Mouse (Mus musculus) embryo, embryonic 11 days (tissue): Measurements from ENCODE around the gene Aim2.
A peak's percentile ranks its signal among the peaks of the same experiment; 100 is the strongest.

ENCODE experiments used
- DNase-seq: peaks from one replicate; pipeline ENCODE4 v3.0.0-alpha.2; 2015

The Aim2 gene

DNA sequence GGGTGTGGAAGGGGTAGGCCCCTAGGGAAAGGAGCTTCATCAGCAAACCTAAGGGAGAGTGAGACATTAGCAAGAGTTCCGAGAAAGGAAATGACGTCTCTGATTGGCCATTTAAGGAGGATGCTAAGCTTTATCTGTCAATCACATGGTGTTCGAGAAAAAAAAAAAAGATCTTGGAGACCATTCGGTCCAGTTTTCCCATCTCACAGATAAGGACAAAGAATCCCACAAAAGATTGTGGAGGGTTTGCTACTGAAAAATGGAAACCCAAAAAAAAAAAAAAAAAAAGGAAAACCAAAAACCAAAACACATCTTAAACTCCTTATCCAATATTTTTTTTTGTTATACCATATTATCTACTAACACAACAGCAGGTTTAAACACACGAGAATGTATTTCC is 1.5 kb upstream of the Aim2 start:
- no peak for DNase-seq

GRCm38 (mm10) chr1:173349946-173350345 is 733 bp upstream of the Aim2 start:
- peak; percentile 83 for DNase-seq

GRCm38 (mm10) chr1:173355107-173355846 is 4.6 kb downstream of the Aim2 start:
- DNase-seq = no peak

- peak; percentile 15 for DNase-seq
Measured at GRCm38 (mm10) chr1:173356699-173357098, 6.0 kb downstream of the Aim2 start.

- DNase-seq = no peak
Measured at GRCm38 (mm10) chr1:173357799-173358198, 7.1 kb downstream of the Aim2 start.

DNA sequence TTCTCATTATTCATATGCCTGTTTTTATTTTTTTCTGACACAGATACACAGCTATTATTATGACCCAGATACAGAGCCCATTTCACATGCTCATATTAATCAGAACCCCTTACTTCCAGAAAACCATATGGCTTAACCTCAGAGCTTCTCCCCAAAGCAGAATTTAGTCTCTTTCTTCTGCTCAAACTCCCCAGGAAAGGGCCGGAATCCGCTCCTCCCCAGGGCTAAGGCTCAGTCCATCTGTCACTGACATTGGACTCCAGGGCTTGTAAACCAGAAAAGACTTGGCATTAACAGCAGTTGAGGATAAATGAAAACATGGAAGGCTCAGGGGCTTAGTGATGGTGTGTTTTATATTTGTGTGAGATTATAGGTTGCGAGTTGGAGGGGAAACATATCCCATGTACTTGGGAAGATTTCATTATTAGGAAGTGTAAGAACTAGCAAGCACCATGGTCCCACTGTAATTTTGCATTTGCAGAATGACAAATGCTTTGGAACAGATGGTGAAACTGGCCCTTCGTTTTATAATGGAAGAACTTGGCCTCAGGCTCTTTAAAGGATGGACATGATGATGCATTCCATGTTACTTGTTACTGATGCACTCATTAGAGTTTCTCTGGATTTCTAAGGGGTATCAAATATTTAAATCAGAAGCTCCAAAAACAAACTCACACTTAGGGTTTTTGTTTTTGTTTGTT is 9.1 kb downstream of the Aim2 start:
- DNase-seq = no peak

- peak; percentile 83 for DNase-seq
Measured at GRCm38 (mm10) chr1:173361651-173362050, 11.0 kb downstream of the Aim2 start.

DNA sequence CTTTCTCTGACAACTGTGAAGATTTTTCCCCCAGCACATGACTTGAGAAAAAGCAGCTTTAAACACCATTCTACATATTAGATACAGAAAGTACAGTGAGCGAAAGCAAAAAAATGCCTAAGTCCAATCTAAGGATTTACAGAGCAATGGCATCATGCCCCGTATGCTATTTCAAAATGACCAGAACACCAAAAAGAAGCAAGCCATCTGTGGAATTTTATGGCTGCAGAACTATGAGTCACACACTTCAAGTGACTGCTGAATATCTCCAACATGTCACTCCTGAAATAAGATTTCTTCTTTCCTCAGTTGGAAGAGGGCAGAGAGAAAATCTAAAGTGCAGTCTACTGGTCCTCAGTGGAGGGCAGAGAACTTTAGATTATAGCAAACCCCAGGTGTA is 12.8 kb downstream of the Aim2 start:
- no peak for DNase-seq

GRCm38 (mm10) chr1:173364125-173364800 is 13.6 kb downstream of the Aim2 start:
- no peak for DNase-seq

DNA sequence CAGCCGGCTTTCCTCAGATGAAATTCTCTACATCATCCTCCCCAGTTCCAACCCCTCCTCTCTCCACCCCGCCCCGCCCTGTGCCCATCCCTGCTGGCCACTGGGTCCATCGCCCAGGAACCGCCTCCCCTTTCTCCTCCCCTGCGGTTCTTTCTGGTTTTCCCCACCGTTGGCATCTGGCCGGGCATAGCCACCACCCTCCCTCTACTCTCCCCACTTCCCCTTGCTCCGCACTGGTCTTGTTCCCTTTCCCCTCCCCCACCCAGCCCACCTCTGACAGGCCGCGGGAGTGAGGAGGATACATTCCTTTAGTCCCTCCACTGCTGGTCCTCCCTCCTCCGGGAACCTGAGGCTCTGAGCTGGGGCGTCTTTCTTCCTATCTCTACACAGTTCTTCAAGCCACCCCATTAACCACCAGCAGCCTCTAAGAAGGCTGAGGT is 15.3 kb downstream of the Aim2 start:
- peak; percentile 36 for DNase-seq

DNA sequence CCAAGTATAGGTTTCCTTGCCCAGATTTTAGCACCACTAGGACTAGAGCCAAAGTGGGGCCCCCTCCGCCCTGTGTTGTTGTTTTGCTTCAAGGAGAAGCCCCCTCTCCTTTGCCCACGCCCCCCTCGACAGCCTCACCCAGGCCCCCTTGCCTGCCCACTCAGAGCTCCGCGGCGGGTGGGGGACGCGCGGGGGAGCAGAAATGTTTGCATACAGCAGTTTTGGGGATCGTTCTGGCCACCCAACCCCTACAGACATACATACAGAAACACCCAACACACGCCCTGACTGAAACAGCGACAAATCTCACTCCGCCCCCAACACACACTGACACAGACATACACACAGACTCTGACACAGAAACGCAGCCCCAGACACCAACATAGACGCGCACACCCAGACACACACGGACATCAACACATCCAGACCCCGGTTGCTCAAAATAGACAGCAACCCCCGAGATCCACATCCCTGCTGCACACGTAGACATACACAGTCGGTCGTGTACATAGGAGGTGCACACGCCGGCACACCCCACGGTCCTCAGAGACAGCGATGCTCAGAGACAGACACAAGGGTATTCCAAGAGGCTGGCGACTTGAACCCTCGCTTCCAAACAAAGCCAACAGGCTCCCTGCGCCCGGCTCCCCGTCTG is 16.1 kb downstream of the Aim2 start:
- no peak for DNase-seq

DNA sequence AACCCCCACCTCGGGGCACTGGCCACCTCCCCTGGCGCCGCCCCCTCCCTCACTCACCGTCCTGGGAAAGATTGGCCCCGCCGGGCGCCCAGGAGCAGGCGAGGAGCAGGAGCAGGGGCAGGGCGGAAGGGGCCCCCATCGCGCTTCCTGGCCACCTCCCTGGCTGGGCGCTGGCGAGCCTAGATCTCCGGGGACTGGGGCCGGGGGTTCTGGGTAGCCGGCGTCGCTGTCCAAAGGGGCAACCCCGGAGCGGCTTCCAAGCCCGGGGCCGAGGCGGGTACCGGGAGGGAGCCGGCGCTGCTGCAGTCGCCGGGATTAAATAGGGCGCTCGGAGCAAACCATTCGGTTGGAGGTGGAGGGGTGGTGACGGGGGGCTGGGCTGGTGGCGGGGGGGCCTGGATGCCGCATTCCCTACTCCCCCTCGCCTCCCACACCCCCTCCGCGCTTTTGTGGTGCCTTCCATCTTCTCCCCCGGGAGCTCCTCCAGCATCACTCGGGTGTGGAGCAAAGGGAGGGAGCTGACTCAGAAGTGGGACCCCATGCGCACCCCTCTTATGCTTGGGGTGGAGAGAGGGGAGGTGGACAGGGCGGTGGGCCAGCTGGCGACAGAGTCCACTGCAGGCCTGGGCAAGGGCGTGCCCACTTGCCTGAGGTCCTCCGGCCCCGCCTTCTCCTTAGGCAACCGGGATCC is 16.8 kb downstream of the Aim2 start, which contains the start of gene Cadm3:
Cadm3 (minus strand) TSS at position 340 of the 691 bp plus-strand sequence.
- peak; percentile 76 for DNase-seq

DNA sequence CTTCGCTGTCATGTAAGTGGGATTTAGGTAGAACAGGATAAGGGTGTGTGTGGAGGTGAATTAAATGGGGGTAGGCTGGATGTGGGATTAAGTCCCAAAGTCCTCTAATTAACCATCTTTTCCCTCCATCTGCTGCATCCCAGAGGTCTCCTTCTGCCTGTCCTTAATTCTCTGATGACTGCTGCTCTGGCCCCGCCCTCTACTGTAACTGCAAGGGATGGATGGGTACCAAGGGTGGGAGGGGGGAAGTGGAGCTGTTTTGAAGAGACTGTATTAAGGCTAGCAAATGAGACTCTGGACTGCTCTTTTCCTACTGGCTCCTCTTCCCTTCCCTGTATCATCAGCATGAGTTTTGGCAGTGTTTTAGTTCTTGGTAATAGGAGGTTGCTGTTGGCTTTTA is 18.9 kb downstream of the Aim2 start:
- no peak for DNase-seq

DNA sequence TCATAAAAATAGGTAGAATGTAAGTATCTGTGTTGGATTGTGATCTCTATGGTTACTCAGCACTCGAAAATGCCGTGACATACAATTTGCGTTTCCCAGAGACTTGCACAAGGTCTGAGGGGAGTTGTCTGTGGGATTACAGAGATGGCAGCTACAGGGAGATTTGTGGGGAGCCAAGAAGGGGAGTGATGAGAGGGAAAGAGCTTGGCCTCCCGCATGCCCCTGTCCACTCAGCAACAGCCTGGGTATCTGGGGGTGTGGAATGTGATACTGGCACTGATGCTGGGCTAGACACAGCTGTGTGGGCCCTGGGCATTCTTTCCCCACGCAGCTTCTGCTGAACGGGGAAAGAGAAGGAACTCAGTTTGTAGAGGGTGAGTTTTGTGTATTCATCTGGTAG is 19.8 kb downstream of the Aim2 start:
- DNase-seq = no peak

DNA sequence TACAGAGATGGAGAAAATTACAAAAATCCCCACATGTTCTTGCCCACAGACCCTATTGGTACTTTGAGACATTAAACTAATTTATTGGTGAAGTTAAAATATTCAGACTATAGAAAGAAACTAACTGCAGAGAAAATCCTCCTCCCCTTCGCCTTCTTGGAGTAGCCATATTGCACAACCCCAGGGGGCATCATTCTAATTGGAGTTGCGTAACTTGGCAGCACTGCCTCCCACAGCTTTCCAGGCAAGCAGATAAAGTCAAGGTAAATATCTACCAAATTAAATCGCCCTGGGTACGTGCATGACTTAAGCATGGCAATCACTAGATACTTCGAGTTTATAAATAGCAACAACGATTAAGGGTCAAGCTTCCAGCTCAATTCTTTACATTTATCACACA is 20.9 kb downstream of the Aim2 start:
- DNase-seq = no peak

DNA sequence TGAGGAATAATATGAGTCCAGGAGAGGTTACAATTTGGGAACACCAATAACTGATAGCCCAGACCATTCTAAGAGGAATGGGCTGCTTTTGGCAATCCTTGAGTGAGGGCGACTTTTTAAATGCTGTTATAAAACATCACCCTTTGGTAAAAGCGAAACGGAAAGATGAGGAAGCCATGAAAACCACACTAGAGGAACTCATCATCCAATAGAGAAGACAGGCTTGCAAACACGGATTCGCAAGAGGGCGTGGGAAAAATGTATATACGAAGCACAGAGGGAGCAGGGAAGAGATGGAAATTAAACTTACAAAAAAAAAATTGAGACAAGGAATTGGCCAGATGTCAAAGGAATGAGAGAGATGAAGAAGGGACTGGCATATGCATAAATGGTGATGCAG is 23.3 kb downstream of the Aim2 start:
- DNase-seq = no peak

- DNase-seq = peak; percentile 69
Measured at GRCm38 (mm10) chr1:173377380-173378112, 26.9 kb downstream of the Aim2 start.

- DNase-seq = no peak
Measured at GRCm38 (mm10) chr1:173381436-173381835, 30.8 kb downstream of the Aim2 start.

DNA sequence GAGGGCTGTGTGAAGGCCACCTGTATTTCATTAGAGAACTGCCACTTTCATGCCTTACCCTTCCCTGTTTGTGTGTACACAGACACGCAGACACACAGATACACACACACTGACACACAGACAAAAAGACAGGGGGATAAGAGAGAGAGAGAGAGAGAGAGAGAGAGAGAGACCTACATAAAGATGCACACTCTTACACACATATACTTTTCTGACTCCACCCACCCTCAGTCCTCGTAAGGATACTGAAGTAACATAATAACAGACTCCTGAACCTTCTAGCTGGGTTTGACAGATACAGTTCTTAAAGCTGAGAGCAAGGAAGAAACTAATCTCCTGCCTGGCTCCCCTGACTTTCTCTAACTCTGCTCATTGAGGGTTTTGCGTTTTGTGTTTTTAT is 38.8 kb downstream of the Aim2 start:
- DNase-seq = no peak

DNA sequence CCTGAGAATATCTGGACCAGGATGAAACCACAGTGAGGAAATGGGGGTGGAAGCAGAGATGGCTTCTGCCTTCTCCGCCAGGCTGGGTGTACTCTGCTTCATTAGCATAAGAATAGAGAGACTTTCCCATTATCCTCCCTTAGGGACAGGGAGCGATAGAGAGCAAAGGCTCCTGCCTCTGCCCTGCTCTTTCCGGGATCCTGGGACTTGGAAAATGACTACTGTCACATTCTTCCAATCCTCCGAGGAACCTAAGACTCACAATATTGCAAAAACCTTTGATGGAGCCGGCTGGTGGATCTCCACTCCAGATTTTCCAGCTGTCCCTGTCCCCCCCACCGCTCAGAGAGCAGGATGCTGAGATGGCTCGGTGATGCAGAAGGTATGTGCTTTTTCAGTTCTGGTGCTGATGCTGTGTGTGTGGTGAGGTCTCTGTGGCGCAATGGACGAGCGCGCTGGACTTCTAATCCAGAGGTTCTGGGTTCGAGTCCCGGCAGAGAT is 39.3 kb downstream of the Aim2 start:
- DNase-seq = peak; percentile 71

DNA sequence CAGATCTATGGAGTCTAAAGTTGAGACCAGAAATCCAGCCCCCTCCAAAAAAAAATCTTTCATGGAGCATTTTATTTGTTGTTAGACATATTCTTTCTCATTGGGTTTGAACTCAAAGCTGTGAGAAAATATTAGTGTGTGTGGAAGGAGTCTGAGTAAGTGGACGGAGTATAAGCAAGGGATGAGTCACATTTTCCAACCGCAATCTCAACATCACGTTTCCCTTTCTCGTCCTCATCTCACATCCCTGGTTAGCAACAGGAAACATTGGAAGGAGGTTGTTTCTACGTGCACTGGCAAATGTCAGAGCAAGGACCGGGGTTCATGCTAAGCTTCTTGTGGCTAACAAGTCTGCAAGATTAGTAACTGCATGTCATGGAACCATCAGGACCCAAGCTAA is 41.1 kb downstream of the Aim2 start:
- DNase-seq = no peak
